Mouse (Mus musculus): ENCODE data around the gene Gcnt1.

- TF ChIP-seq CTCF (IDR thresholded peaks at IDR 0.05) (no peak), EP300 (IDR thresholded peaks at IDR 0.05) (no peak)
These were observed 37.9 kb upstream of the Gcnt1 start for GRCm38 (mm10) chr19:17410465-17411065.
